Mouse (Mus musculus): Measurements from ENCODE around the gene Tfap2b.

- no peak for TF ChIP-seq EP300 (IDR thresholded peaks at IDR 0.05; ENCODE audit: low read depth)
- no peak for TF ChIP-seq CTCF (IDR thresholded peaks at IDR 0.05; ENCODE audit: low read depth)
These were observed 33.3 kb downstream of the Tfap2b start for GRCm38 (mm10) chr1:19242021-19242420.
